Mouse (Mus musculus) naive thymus-derived CD4-positive, alpha-beta T cell, adult 2 months (primary cell): ENCODE results near the gene Zc3hav1l.
A peak's percentile ranks its signal among the peaks of the same experiment; 100 is the strongest.

Source experiments
- DNase-seq: peaks from one replicate; pipeline ENCODE4 v3.0.0-alpha.2; 2011; ENCODE audit warnings: low read depth

The Zc3hav1l gene

DNA sequence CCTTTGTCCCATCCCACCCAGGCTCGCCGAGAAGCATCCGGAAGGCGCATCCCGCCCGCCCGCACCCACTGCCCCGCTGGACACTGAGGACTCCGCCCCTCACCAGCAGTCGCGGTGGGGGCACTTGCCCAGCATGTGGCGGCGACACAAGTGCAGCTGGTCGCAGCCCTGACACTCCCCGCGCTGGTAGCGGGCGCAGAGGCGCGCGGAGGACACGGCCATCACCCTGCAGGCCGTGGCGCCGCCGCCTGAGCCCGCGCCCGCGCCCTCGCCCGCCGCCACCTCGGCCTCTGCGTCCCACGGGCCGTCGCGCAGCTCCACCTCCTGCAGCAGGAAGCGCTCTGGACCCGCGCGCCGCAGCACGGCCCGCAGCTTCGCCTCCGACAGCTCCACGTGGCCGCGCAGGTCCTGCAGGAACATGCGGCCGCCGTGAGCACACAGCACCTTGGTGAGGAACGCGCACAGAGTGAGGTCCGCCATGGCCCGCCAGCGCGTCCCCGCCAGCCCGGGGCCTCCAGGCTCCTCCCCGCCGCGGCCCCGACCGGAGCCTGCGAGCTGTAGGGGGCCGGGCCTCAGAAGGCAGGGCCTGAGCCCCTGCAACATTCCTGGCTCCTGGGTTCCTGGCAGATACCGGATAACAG lies at the start of gene Zc3hav1l:
Gene Zc3hav1l (minus strand): TSS at position 499 of the 641 bp plus-strand sequence.
- DNase-seq = peak; percentile 55

DNA sequence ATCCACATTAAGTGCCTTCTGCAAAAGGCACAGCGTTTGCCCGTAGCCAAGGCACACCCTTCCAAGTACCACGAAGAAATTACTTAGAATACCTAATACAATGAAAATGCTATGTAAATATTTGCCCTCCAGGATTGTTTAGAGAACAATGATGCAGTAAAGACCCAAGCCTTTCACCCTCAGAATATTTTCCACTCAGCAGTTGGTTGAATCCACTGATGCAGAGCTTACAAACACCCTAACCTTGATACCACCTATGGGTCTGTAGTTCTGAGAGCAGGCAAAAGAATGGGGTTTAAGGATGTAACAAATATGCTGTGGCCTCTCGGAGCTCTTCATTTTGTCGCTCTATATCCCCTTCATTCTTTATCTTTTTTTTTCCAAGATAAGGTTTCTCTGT lies 48.8 kb upstream of the Zc3hav1l start:
- peak; percentile 55 for DNase-seq

DNA sequence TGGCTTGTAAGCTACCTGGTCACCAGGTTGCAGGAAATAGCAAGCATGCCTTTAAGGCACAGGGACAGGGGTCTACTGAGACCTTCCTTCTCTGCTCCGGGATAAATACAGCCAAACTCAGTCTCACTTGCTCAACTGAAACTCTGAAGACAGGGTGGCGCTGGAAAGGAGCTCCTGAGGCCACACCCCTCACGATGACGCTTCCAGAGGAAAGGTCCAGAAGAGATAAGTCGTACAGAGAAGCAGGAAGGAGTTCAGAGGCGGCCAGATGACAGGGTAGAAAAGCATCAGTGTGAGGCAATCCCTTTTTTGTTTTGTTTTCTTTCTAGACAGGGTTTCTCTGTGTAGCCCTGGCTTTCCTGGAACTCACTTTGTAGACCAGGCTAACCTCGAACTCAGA lies 46.7 kb upstream of the Zc3hav1l start:
- DNase-seq = peak; percentile 89

DNA sequence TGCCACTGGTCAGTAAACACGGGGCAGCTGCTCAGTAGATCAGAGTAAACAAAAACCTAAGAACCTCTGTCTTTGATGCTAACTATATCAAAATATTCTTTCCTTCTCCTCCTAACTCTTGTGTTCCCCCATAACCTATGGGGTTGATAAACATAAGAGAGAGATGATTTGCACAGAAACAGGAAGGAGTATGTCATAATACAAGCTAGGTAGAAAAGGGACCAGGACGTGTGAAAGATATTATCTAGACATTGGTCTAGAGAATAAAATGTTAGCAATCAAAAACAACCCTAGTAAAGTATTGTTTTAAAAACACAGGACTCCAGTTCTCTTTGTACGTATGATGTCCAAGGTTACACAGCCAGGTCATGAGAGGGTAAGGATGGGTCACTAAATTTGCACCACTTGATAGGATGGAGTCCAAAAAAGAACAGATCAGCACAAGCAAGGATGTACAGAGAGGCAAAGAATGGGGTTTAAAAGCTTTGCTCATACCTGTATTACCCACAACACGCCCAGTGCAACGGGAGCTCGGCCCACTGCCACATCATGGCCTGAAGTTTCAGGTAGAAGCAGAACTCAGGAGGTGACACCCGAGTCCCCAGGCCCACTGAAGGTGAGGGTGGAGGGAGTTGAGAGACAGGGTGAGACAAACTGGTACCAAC lies 45.1 kb upstream of the Zc3hav1l start:
- peak; percentile 55 for DNase-seq

DNA sequence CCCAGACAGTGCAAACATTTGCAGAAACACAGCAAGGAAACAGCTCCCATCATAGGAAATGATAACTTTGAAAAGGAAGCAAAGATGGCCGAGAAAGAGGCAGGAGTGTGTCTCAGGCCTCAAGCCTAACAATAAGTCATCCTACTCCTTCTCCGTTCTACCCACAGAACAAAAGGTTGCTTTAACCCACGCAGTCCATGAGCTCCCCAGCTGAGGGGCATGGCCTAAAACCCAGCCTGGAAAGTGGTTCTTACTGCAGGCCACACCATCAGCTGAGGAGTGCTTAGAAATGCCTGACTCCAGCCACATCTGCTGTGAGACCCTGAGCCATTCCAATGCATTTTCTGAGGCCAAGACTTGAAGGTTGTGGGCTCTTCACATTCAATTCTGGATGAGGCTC lies 44.5 kb upstream of the Zc3hav1l start:
- DNase-seq = no peak

DNA sequence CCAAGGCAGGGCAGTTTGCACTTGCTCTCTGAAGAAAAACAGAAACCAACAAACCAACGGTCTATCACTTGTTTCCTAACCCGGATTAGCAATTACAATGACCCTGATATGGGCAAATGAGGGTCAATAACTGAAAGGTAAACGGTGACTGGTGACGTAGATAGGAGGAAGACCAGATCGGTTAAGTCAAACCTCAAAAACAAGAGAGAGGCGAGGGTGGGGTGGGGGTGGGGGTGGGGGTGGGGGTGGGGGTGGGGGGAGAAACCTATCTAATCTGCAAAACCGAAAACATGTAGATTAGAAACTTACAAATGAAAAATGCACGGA lies 43.6 kb upstream of the Zc3hav1l start:
- DNase-seq = no peak

DNA sequence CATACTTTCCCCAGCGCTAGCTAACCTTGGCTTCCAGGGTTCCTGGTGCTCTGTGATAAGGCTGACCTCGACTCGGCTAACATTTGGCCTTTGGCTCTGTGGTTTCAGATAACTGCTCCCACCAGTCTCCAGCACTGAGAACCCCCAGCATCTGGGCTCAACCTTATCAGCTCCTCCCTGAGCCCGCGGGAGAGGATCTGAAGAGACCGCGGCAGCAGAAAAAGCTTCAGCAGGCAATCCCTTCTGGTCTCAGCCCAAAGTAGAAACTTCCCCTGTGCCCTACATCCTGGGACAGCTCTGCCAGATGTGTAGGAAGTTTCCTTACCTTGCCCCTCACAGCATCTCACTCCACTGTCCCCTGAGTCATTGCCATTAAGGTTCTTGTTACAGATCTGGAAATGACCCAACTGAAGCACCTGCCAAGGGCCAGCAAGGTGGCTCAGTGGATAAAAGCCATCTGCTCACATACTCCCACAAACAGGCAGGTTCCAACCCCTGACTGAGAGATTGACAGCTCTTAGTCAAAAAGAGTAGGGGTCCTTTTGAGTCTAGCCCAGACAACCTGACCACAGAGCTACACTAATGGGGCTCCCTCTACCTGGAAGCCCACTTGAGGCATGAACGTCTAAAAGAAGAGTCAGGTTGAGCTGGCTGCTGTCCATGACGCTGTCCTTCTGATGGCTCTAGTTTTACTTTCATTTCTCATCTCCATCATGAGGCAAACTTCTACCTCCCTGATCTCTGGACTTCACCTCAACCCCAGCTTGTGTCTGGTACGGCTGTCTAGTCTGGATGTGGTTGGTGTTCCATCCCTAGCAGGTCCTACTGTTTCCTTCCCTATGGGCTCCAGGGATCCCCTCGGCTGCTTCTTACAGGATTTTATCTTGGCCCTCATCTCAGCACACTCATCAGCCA lies 42.9 kb upstream of the Zc3hav1l start:
- peak; percentile 75 for DNase-seq

DNA sequence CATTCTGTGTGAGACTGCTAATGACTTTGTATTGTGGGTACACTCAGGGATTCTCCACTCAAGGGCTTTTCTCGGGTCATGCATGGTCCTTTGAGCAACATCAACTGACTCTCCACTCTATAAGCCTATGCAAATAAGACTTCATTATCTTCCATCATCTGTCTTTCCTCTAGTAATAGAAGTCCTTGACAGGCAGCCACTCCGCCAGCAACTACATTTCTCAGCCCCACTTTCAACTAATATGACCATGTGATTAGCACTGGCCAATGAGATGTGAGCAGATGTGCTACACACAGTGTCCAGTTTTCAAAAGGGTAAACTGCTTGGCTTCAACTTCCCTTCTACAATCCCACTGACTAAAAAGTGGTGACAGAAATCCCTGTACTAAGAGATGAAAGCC lies 40.0 kb upstream of the Zc3hav1l start:
- DNase-seq = no peak

DNA sequence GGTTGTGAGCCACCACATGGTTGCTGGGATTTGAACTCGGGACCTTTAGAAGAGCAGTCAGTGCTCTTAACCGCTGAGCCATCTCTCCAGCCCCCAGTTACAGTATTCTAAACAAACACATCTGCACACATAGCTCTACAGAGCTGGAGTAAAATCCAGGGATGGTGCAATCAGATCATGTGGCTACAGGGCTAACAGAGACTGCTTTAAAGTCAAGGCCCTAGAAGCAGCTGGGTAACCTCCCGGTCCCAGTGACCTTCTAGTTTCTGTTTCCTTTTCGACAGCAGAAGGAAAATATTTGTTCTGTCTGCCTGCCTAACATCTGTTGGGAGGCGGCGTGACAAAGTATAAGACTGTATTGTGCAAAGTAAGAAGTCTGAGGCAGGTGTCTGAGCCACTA lies 38.9 kb upstream of the Zc3hav1l start:
- peak; percentile 54 for DNase-seq

DNA sequence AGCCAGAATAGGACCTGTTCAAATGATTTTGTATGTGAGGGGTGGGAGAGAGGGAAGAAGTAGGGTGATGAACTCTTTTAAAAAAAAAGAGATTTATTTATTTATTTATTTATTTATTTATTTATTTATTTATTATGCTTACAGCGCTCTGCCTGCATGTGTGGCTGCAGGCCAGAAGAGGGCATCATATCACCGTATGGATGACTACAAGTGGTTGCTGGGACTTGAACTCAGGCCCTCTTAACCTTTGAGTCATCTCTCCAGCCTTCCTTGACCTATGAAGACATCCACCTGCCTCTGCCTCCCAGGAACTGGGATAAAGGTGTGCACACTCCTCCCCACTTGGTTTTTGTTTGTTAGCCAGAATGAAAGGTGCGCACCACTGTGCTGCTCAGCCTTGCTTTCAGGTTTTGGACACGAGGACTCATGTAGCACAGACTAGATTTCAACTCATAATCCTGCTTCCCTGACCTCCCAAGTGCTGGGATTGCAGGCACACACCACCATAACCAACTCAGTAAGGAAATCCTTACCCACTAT lies 38.2 kb upstream of the Zc3hav1l start:
- peak; percentile 56 for DNase-seq

DNA sequence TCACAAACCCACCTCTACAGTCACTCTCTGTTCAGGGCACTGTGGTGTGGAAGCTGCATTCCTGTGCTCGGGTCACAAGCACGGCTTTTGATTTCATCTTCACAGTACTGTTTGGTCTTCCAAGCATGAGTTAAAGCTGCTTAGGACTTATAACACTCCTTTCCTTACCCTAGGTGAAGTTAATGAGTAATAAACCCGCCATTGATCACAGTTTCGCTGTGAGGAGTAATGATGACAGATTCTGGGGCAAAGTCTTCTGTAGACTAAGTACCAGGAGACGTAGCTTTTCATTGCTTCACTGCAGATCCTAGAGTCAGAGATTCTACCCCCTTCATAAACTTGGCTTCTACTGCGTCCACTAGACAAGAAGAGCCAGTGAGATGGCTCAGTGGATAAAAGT lies 36.2 kb upstream of the Zc3hav1l start:
- no peak for DNase-seq

DNA sequence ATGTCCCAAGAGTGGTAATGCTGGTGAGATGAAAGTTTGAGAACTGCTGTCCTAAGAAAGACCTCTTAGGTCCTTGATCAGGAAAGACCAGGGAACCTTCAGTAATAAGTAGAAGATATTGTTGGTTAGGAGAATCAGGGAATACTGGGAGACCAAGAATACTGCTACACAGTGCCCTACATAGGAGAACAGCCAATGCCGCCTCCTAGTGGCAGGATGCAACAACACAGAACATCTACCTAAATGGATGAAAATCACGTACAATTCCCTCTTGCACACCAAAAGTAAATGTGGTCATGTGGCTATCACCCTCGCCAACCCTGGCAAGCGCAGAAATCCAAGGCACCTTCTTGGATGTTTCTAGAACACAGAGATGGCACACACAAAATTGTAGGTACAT lies 27.5 kb upstream of the Zc3hav1l start:
- DNase-seq = peak; percentile 69

DNA sequence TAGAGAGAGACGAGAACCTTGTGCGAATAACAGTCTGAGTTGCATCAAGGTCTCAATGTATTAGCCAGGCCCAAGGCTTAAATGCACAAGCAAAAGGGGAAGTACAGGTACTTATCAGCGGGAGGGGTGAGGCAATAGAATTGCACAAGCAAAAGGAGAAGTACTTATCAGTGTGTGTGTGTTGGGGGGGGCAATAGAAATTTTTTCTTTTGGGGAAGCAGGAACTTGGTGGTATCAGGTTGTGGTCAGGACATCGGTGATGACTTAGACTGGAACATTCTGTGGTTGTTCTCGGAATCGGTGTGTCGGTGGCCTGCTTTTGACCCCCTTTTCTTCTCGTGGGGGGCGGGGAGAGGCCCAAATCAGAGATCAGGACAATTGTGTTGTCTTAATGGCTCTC lies 21.6 kb upstream of the Zc3hav1l start:
- DNase-seq = no peak

DNA sequence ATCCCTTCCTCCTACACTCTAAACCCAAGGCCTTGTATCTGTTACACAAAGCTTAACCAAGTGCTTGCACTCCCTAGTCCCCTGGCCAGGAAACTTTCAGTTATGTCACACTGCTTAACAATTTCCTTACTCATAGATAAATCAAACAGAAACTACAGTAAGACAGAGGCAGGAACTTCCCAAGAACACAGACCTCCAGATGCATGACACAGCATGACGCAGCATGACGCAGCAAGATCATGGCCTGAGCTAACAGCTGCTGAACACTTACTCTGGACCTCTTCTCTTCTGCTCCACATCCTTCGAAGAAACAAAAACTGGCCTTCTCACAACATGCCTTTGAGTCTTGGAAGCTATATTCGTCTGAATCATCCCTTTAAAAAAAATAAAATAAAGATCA lies 17.0 kb upstream of the Zc3hav1l start:
- no peak for DNase-seq

DNA sequence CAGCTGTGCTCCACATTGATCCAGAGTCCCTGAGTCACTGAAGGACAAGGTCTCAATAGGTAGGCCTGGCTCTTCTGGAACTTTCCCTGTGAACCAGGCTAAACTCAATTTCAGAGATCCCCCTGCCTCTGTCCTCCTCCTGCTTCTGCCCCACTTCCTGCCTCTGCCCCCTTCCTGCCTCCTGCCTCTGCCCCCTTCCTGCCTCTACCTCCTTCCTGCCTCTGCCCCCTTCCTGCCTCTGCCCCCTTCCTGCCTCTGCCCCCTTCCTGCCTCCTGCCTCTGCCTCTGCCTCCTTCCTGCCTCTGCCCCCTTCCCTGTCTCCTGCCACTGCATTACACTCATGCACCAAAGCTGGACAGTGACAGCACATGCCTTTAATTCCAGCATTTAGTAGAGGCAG lies 10.7 kb upstream of the Zc3hav1l start:
- no peak for DNase-seq

DNA sequence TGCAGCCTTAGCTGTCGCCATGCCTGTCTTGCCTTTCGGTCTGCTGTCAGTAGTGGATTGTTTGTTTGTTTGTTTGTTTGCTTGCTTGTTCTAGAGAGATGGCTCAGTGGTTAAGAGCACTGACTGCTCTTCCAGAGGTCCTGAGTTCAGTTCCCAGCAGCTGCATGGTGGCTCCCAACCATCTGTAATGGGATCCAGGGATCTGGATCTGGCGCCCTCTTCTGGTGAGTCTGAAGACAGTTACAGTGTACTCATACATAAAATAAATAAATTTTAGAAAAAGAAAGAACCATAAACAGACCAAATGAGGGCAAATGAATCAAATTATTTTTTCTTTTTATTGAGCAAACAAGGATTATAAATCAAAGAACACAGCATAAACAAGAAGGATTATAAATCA lies 5.9 kb upstream of the Zc3hav1l start:
- peak; percentile 47 for DNase-seq

DNA sequence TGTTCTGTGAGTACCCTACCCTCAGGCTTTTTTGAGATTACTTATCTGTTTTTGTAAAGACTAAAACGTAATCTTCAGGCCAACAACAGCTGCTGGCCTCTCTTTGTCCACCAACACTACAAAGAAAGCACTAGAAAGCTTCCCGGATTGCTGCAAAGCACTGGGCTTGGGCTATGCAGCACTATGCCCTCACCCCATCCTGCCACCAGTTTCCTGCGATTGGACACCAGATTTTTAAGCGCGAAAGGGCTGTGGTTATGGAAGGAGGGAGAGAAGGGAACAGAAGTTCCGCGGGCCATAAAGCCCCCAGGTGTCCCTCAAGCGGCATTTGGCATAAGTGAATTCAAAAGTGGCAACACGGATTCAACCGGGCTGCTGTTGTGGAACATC lies 818 bp downstream of the Zc3hav1l start:
- no peak for DNase-seq

DNA sequence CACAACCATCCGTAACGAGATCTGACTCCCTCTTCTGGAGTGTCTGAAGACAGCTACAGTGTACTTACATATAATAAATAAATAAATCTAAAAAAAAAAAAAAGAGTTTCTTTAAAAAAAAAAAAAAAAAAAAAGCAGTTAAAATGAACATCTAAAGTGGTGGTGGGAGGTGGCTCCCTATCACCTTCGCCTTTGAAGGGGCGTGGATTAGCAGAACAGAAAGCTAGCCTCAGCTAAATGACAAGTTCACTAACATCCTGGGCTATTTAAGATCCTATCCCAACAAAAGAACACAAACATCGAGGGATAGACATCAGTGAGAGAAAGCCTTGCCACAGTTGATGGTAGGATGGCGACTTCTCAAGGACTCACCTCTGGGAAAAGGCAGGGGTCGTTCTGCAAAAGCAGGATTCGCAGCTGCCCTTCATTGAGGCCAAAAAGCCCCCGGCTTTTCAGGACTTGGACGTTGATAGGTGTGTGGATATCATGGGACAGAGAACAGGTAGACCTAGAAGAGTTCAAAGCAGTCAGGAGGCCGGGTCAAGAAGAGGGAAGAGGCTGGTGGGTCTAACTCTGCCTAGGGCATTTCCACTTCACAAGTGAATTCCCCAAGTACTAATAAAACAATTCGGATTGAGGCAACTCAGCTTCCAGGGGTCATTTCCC lies 1.3 kb downstream of the Zc3hav1l start:
- no peak for DNase-seq

DNA sequence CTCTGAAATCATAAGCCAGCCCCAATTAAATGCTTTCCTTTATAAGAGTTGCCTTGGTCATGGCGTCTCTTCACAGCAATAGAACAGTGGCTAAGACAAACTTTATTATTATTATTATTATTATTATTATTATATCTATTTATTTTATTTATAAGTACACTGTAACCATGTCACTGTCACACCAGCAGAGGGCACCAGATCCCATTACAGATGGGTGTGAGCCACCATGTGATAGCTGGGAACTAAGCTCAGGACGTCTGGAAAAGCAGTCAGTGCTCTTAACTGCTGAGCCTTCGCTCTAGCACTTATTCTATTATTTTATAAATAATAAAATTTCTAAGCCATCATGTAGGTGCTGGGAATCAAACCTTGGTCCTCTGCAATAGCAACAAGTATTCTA lies 5.4 kb downstream of the Zc3hav1l start:
- DNase-seq = no peak

DNA sequence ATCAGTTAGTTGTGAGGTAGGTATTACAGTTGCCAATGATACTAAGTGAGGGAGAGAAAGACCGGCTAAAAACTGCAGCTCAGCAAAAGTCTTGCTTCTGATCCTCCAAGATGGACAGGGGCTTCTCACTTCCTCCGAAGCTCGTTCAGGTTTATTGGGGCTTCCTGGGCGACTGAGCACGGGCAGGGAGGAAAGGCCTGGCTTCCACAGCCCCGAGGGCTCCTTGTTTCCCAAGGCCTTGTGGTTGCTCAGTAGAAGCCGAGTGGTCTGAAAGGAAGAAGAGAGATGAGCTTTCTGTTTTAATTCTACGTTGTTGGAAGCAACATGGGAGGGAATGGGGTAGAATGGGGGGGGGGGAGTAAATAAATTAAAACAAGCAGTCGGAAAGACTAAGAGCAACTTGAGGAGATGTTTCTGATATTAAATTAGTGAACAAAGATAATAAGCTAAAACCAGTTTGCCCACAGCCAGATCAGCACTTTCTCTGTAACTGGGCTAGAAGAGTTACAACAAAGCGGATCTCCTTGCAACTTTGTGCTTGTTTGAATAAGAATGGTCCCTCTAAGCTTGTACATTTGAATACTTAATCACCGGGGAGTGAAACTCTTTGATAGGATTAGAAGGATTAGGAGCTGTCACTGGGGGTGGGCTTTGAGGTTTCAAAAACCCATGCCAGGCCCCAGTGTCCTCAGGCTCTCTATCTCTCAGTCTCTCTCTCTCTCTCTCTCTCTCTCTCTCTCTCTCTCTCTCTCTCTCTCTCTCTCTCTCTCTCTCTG lies 6.0 kb downstream of the Zc3hav1l start:
- DNase-seq = no peak

DNA sequence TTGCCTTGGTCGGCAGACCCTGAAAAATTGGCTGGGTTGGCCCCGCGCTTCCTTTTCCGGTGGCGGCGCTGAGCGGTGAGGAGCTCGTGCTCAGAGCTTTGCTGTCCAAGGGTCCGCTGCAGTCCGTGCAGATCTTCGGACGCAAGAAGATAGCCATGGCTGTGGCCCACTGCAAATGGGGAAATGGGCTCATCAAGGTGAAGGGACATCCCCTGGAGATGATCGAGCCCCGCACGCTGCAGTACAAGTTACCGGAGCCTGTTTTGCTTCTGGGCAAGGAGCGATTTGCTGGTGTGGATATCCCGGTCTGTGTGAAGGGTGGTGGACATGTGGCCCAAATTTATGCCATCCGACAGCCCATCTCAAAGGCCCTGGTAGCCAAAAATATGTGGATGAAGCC lies 14.6 kb downstream of the Zc3hav1l start:
- no peak for DNase-seq

DNA sequence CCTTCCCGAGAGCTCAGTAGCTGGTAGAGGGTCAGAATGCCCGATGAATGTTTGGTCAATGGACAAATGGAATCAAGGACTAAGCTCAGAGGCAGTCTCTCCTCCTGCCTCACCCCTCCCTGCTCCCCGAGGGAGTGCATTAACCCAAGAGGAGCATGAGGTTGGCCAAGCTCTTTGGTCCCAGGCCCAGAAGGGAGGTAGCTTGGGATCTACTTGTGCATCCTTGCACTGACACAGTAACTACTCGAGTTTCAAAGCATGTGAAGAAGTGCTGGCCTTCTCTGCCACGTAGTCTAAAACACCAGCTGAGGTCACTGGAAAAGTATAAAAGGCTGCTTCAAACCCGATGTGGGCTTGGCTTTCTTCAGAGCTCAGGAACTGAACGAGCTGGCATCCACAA lies 34.6 kb downstream of the Zc3hav1l start:
- DNase-seq = no peak
